Mouse (Mus musculus) inflammation-experienced regulatory T-cells, adult 6 months (primary cell): Measurements from ENCODE around the gene Sept12. TPM values are rescaled to one million over a fixed set of nuclear protein-coding genes. Genes with fewer than 3 reads are reported as not detected.

ENCODE experiments used
- ATAC-seq: one replicate; pipeline ENCODE4 v1.8.0; 2017
- polyA plus RNA-seq, 3 experiments: library from polyadenylated mRNA; unstranded; fragments of 100-300 nt; shearing (Covaris generic); gene quantifications; one replicate each; pipeline ENCODE4 v1.2.1; 2017

Sept12 gene
- polyA plus RNA-seq, 3 experiments from 2014 or later: not detected

DNA sequence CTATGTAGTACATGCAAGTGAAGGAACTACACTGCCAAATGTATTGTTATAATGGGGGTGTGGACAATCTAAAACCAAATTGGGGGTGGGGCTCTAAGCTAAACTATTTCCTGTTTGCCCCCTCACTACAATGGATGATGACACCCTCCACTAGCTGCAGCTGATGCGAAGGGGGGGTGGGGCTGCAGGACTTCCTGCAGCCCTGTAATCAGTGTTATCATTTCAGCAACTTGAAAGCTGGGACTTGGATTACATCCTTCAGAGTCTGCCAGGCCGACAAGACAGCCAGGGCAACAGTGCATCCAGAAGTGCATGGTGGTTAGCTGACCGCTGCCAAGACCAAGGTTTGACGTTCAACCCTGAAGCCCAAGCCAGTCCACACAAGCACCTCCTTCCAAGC is 26.0 kb downstream of the Sept12 start:
- no peak for ATAC-seq

DNA sequence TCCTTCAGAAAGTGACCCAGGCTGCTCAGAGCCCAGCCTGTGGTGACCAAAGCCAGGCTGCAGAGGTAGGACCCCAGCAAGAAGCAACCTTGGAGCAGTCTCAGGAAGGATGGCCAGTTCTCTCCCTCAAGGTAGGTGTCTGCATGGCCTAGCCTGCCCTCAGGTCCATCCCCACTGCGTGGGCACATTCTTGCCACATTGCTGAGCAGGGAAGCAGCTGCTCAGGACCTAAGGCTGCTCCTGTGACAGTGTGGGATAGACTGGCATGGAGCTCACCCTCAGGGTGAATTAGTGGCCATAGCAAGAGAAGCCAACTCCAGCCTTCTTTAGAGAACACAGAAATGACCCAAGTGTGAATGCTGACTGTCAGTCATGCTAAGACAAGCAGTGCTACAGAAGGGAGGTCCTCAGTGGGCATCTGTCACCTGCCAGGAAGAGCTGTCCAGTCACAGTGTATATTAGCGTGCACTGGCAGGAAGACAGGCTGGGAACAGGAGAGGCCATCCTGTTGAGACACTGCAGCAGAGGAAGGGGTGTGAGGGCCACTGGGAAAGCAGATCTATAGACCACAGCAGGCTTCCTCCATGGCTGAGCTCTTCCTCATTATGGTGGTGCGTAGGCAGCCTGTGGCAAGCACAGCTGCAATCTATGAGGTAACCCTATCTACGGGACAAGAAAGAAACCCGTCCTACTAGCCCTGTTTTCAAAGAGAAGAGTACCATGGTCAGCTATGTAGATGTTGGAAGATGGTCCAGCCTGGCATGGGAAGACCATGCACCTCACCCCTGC is 28.4 kb downstream of the Sept12 start:
- ATAC-seq: no peak

DNA sequence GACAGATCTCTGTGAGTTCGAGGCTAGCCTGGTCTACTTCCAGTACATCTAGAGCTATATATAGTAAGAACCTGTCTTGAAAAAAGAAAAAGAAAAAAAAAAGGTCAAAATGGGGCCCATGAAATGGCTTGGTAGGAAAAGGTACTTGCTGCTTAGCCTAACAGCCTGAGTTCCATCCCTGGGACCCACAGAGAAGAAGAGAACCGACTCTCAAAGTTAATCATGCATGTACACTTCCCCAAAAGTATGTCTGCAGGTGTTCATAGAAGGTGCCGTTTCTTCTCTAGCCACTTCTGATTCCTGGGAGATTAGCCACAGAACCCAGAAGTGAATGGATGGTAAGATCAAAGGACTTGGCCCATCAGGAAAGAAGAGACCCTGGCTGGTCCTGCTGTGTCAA is 29.2 kb downstream of the Sept12 start:
- no peak for ATAC-seq

DNA sequence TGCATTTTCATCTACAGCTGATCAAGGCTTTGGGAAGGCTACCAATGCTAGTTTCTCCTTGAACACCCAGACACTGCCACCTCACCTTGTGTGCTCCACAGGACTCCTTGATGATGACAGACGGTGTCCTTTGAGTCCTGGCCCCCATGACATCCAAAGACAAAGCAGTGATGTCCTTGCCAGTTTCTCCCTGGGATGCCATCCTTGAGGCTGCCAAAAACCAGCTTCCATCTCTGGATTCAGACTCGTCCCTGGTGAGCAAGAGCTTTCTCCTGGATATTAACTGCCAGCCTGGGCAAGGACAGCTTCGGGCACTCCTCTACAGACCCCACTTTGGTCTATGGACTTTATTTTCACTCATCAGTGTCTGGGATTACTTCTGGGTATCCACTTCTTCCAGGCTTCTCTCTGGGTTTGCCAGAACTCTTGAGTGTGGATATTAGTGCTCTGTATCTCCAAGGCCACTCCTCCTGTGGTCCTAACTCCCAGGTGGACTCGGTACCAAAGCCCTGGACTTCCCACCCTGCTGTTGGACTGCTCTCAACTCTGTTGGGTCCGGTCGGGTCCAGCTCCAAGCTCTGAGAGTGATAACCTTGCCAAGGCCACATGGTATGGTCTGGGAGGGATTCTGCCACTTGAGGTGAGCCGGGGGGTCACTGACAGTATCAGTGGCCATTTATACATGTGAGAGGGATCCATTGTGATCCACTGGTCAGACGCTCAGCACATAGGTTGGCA is 32.1 kb downstream of the Sept12 start:
- no peak for ATAC-seq

DNA sequence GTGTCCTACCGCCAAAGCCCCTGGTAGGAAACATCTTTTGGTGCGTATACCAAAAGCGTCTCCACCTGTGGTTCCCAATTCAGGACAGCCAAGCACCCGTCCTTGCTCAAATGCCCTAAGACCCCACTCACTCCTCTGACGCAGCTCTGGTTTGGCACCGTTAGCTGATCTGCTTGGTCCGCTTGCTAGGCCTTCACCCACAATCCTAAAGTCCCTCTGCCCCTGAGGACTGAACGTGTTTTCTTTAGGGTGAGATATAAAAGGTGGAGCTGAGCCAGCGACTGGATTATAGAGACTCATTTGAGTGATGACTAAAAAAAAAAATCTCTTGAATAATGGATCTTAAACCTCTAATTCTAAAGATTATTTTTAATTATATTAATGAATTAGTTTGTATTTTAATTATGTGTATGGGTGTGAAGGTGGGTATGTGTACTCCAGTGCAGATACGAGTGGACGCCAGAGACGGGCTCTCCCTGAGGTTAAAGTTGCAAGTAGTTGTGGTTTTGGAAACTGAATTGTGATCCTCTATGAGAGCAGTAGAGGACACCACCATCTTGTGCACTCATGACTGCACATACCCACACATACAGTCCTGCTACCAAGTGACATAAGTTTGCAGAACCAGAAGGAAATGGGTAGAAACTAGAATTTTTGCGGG is 32.8 kb downstream of the Sept12 start:
- peak; percentile 8 for ATAC-seq

DNA sequence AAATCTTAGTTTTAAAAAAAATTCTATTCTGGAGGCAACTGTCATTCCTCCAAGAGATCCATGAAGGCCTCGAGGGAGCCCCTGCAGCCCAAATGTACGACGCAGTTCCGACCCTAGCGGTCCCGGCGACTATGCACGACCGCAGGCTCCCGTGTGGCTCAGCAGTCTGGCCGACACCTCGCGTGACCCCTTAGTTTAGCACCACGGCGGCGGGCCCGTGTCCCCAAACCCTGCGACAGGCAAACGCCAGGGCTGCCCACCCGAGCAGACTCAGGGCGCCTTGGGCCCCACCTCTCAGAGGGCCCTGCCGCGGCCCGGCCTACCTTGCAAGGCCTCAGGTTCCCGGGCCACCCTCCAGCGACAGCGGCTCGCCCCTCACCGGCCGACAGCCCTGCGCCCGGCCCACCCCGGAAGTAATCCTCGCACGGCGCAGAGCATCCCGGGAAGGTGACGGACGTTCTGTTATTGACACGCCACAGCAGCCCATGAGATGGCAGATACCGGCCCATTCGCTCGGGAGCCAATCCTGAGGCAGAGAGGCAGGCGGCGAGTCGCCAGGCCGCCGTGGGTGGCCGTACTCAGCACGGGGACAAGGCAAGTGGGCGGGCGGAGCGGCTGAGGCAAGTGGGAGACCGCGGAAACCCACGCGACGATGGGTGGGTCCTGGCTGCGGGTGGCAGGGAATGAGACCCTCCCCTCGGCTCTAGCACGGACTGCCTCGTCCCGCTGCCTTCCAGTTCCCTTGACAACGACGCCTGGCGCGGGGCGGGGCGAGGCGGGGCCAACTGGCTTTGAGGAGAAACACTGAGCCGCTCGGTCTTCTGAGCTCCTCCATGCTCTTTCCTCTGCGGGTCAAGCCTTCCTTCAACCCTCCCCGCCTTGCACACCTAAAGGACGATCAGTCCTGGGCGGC is 33.6 kb downstream of the Sept12 start, which contains the start of gene Anks3:
Gene Anks3 (minus strand): TSS at position 409 of the 913 bp plus-strand sequence.
- peak; percentile 95 for ATAC-seq

DNA sequence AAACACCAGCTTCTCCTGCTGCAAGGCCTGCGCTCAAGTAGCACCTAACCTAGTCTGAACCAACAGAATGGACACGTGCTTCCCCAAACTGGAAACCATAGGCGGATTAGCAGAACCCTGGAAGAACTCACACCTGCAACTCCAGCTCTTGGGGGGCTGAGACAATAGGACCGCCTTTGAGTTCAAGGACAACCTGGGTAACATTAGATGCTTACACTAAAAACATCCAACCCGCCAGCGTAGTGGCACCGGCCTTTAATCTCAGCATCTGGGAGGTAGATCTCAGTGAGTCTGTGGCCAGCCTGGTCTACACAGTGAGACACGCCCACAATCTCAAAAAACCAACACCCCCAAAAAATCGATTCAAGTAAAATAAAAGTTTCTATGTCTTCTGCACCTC is 34.3 kb downstream of the Sept12 start:
- ATAC-seq: no peak

DNA sequence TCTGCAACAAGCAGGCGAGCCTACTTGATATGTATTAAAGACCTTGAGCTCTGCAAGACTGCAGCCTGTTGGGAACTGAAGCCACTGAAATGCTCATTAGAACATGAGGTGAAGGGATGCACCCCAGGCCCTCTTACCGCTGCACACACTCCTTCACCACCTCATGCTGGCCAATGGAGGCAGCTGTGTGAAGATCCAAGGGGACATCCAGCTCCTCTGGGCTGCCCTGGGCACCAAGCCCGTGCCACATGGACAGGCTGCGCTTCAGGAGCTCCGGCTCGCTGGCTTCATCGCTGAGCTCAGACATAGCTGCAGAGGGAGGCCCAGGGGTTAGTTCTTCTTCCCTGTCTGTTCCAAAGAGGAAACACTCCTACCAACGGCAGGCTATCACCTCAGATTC is 37.4 kb downstream of the Sept12 start:
- ATAC-seq: no peak

DNA sequence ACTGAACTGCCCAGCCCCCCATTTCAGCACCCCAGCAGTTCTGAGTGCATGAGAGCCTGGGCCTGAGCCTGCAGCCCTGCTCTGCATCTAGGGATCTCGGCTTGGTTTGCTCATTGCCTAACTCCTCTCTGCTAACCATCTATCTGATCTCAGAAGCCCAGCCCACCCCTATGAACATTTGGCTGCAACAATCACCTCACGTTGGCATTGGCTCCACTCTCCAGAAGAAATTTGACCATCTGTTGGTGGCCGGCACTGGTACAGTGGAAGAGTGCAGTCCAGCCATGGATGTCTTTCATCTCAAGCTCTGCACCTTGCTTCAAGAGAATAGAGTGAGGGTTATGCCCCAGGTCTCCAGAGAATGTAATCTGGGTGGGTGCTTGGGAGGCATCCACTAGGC is 40.2 kb downstream of the Sept12 start:
- ATAC-seq: no peak

DNA sequence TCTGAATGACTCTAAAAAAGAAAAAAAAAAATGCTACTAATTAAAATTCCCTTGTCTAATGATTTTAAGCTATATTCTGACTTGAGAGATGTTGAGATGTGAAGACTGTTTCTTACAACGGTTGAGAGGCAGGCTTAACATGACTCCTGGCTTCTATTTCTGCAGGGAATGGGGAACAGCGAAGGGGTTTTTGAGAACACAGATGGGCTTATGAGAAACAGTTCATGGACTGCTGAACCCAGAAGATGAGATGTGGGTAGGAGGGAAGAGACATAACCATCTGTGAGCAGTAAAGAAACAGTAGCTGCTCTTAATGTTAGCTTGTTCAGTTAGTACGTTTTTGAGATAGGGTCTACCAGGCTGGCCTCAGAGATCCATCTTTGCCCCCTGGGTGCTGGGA is 41.0 kb downstream of the Sept12 start:
- no peak for ATAC-seq

DNA sequence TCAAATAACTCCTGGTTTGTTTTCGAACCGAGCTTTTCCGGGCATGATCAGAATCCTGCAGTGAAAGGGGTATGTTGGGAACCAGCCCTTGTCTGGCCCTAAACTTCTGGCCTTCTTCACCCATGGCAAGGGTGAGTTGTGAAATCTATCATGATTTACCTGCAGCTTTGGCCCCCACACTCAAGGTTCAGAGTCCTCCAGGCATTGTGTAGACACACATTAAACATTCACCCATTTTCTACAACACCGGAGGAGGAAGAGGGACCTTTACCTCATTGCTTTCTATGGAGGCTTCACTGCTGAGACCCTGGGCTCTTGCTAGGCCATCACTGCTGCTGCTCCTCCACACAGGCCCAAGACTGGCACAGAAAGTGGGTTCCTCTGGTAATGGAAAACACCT is 50.3 kb downstream of the Sept12 start:
- ATAC-seq: no peak

DNA sequence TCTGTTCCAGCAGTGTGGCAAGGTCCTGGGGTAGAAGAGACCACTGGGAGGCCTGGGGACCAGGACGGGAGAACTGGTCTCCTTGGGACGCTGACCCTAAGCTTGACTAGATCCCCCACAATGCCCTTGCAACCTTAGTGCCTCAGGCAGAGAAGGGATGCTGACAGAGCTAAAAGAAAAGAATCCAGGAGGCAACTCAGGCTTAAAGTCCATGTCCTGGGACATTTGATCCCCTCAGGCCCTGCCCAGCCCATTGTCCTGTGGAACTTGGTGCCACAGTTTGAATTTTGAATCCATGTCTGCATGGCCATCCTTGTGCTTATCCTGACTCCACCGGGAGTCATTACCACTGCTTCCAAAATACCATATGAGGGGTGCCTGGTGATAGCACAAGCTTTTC is 51.5 kb downstream of the Sept12 start:
- no peak for ATAC-seq

DNA sequence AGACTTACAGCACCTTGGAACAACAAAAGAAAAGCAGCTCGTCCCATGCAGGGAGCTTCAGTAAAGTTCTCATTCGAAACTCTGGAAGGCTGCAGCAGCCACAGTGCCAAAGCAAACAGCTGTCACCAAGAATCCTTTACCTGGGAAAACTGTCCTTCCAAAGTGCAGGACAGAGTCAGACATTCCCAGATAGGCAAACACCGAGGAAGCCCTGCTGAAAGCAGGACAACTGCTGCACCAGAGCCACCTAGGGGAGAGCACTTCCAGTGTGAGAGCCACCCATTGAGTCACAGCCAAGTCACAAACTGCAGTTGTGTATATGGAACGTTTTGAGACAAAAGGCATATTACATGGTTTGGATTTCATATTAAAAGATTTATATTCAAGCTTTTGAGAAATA is 52.2 kb downstream of the Sept12 start:
- no peak for ATAC-seq

DNA sequence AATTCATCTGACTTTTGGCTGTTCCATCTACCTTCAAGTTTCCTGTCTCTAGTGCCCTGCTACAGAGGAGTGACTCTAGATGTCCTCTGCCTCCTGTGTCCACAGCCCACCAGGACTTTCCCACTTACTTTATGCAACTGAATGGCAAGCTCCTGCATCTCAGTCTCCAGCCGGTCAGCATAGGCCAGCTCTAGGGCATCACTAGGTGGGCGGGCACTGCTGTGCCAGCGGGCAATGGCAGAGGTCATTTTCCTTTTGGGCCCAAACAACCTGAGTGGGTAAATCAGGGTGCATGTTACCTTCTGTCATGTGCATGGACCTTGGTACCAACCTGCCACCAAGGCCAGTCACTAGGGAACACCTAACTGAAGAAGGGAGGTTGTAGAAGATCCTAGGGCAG is 54.2 kb downstream of the Sept12 start:
- no peak for ATAC-seq

DNA sequence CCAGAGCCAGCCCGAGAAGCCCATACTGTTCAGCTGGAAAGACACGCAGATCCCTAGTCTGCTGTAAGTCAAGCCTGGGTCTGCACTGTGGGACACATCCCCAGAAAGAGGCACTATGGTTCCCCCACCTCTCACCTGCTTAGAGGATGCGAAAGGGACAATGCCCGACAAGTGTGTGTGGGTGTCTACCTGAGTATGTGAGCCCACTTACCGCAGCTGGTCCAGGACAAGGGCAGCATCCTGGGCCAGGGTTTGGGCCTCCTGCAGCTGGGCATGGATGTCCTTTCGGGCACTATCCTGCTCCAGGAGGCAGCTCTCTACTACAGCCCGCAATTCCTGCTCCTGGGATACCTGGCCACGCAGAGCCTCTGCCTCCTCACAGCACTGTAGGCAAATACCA is 54.8 kb downstream of the Sept12 start:
- ATAC-seq: no peak

DNA sequence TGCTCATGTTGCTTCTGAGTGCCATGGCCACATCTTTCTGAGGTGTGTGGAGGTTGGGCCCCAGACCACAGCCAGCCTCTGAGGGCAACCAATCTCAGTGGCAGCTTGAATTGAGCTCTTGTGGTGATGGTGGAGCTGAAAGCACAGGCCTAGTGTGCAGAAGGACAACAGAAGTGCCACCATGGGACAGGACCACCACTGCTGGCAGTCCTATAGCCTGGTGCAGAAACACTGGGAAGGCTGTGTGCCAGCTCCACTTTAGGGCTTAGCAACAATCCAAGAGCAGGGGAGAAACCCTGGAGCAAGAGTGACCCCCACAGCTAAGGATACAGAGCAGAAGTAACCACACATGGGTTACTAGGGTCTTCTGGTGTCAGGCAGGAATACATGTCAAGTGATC is 56.6 kb downstream of the Sept12 start:
- ATAC-seq: no peak

DNA sequence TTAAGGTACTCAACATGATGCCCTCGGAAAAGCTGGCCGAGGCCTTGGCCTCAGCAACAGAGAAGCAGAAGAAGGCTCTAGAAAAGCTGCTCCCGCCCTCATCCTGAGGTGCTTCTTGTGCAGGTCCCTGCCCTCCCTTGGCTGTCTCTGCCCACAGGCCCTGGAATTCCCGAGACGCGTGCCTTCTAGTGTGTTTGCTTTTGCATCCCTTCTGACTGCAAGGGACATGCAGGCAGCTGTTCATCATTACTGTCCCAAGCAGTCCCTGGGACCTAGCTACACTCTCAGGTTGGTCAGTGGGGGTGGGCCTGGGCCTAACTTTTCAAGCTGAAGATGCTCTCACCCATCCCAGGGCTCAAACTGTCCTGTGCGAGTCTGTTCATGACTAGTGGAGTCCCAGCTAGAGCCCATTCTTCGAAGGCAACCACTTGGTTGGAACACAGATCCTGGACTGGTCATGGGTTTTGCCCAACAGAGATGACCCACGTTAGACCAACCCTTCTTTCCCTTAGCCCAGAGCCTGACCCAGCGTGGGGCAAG is 57.3 kb downstream of the Sept12 start:
- ATAC-seq: no peak

DNA sequence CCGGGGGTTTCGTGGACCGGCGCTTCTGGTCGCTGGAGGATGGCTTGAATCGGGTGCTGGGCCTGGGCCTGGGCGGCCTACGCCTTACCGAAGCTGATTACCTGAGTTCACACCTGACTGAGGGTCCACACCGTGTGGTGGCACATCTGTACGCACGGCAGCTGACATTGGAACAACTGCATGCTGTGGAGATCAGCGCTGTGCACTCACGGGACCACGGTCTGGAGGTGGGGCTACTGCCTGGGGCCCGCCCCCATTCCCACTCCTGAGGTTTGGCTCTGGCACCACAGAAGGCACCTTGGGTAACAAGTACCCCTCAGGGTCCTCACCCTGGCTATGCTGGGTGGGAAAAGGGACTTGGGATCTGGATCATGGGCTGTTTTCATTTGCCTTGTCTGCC is 58.2 kb downstream of the Sept12 start:
- peak; percentile 11 for ATAC-seq

DNA sequence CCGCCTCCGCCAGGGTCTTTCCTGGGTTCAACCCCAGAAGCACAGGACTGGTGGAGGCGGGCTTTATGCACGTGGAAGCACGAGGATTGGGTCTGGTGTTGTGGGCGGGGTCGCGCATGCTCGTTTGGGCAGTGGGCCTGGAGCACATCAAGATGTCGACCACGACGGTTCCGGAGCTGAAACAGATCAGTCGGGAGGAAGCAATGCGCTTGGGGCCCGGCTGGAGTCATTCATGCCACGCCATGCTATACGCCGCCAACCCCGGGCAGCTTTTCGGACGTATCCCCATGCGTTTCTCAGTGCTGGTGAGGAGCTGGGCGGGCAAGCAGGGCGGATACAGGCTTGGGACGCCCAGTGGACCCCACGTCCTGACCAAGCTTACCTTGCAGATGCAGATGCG is 58.7 kb downstream of the Sept12 start:
- ATAC-seq: peak; percentile 97

DNA sequence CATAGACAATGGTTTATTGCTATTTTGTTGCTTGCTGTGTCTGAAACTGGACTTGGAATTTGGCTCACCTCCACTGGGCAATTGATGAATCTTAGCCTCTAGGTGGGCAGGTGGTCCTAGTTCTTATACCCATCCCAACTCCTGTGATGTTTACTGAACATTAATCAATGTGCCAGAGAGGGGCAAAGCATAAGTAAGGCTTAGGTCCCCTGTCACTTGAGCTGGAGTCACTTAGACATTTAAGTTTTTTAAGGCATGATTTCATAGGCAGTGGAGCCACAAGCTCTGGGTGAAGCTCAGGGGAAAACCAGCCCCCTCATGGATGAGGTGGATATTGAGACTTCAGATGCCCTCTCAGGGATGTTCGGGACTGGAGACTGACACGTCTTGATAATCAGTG is 59.2 kb downstream of the Sept12 start, which contains the start of gene Nudt16l1:
Gene Nudt16l1 (plus strand): TSS at position 301 of the 400 bp plus-strand sequence.
- no peak for ATAC-seq

DNA sequence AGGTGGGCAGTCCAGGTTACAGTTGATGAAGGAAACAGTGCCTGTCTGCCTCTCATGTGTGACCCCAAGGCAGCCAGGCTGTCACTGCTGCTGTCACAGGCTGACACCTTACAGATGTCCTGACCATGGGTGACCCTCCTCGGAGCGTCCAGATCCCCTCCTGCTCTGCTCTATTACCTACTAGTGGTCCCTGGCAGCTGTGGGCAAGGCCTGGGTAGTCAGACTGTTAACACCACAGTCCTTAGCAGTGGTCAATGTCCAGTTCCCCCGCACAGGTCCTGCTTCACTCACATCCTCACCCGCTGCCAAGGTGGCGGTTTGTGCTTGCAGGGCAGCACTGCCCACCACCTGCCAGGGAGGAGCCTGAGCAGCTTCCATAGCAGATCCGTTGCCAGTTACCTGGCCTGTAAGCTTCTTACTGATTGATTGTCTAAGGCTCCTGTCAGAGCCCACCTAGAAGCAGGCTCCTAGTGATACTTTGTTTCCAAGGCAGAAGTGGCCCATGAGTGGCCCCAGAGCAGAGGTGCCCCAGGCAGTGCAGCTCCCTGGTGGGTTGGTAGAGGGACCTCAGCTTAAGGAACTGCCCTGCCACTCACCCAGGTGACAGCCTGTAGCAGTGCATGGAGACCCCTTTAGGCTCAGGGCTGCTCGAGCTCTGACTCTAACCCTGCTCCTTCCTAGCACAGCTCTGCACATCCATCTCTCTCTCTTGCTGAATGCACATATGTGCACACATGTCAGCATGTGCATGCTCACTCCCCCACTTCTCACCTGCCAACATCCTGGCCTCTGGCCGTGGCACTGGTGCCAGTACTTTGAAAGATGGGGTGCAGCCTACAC is 60.1 kb downstream of the Sept12 start:
- ATAC-seq: no peak
